Comparison of ENCODE assay signal across 11 mouse cellular contexts in genomic region chr12:21229076-21229918, GRCm38 (mm10). TPM values are rescaled to one million over a fixed set of nuclear protein-coding genes. Genes with fewer than 3 reads are reported as not detected.
A peak's percentile ranks its signal among the peaks of the same experiment; 100 is the strongest.
DNase-seq lines count a peak whose midpoint lies in the region; ATAC-seq lines count a peak whose summit lies in the region.
"Had no signal": no experiment of that assay in that cellular context is flagged by ENCODE, and none has a peak within 500 bp of the region (broad histone marks: within the 10 kb centered on the region; RNA-seq: fewer than 3 reads in every experiment).

No protein-coding gene starts in this region.

- ATAC-seq in forebrain, embryonic 12.5 days (ENCODE audit: low FRiP score) = peak; percentile 57
- no peak for ATAC-seq in hindbrain, embryonic 15.5 days (ENCODE audit: low FRiP score, low read depth)
- no peak for ATAC-seq in lung, embryonic 15.5 days (ENCODE audit: borderline replicate concordance, extremely low read depth, low FRiP score, low TSS enrichment)

- peaks cover 11% of the 10 kb centered on the region; the same call in 1 of the 2 replicates for H3K4me1 ChIP-seq in forebrain, embryonic 12.5 days
- H3K4me1 ChIP-seq in forebrain, embryonic 10.5 days = peaks cover 3% of the 10 kb centered on the region; the same call in 1 of the 2 replicates
- peaks cover 22% of the 10 kb centered on the region for H3K4me1 ChIP-seq in hindbrain, embryonic 15.5 days (replicated peaks)
- H3K4me1 ChIP-seq in lung, embryonic 15.5 days = peaks cover 17% of the 10 kb centered on the region

- H3K9ac ChIP-seq in forebrain, embryonic 12.5 days = no peak overlapping the region
- no peak overlapping the region for H3K9ac ChIP-seq in hindbrain, embryonic 15.5 days
- H3K9ac ChIP-seq in lung, embryonic 15.5 days = no peak overlapping the region

- H3K4me3 ChIP-seq in forebrain, embryonic 12.5 days (replicated peaks) = no peak overlapping the region
- no peak overlapping the region for H3K4me3 ChIP-seq in forebrain, embryonic 10.5 days
- H3K4me3 ChIP-seq in hindbrain, embryonic 15.5 days = no peak overlapping the region
- no peak overlapping the region for H3K4me3 ChIP-seq in lung, embryonic 15.5 days

- no peak for DNase-seq in forebrain, embryonic 10.5 days (ENCODE audit: extremely low spot score, low spot score)
- DNase-seq in 416B (ENCODE audit: low read depth) = peak; percentile 8
- DNase-seq in spleen, postnatal 14 days (ENCODE audit: low spot score in 2 of 2) = no peak
- DNase-seq in adrenal gland, postnatal 10 days = no peak
- no peak for DNase-seq in kidney, postnatal 36 days
- DNase-seq: cerebellum, postnatal 10 days; gastrocnemius, postnatal 25 days; kidney, adult 2 months had no signal

- H3K27me3 ChIP-seq in forebrain, embryonic 12.5 days = no peaks in the 10 kb centered on the region
- no peaks in the 10 kb centered on the region for H3K27me3 ChIP-seq in forebrain, embryonic 10.5 days (ENCODE audit: poor library complexity, severe bottlenecking)
- H3K27me3 ChIP-seq in hindbrain, embryonic 15.5 days = no peaks in the 10 kb centered on the region
- H3K27me3 ChIP-seq in lung, embryonic 15.5 days = no peaks in the 10 kb centered on the region

- no peaks in the 10 kb centered on the region for H3K9me3 ChIP-seq in forebrain, embryonic 12.5 days
- no peaks in the 10 kb centered on the region for H3K9me3 ChIP-seq in forebrain, embryonic 10.5 days
- no peaks in the 10 kb centered on the region for H3K9me3 ChIP-seq in hindbrain, embryonic 15.5 days
- no peaks in the 10 kb centered on the region for H3K9me3 ChIP-seq in lung, embryonic 15.5 days

- no peak overlapping the region; the same call in 1 of the 2 replicates for H3K27ac ChIP-seq in forebrain, embryonic 12.5 days
- H3K27ac ChIP-seq in forebrain, embryonic 10.5 days = no peak overlapping the region
- 0 out of 2 replicates have a peak overlapping the region, but pooled peaks have one; percentile 8 for H3K27ac ChIP-seq in hindbrain, embryonic 15.5 days (replicated peaks)
- H3K27ac ChIP-seq in lung, embryonic 15.5 days = peak overlapping the region; percentile 15; the same call in 1 of the 2 replicates

- 83% methylated on average over 17 of the region's 17 CpGs for WGBS in forebrain, embryonic 12.5 days
- 84% methylated on average over 17 of the region's 17 CpGs for whole genome bisulfite sequencing in forebrain, embryonic 10.5 days
- WGBS in hindbrain, embryonic 15.5 days = 59% methylated on average over 17 of the region's 17 CpGs
- 66% methylated on average over 17 of the region's 17 CpGs for WGBS in lung, embryonic 15.5 days

- peaks cover 58% of the 10 kb centered on the region for H3K36me3 ChIP-seq in forebrain, embryonic 12.5 days (replicated peaks)
- peaks cover 80% of the 10 kb centered on the region for H3K36me3 ChIP-seq in forebrain, embryonic 10.5 days (replicated peaks)
- H3K36me3 ChIP-seq in hindbrain, embryonic 15.5 days = peaks cover 34% of the 10 kb centered on the region
- H3K36me3 ChIP-seq in lung, embryonic 15.5 days = peaks cover 11% of the 10 kb centered on the region; the same call in 1 of the 2 replicates

- no peak overlapping the region for H3K4me2 ChIP-seq in forebrain, embryonic 12.5 days
- H3K4me2 ChIP-seq in hindbrain, embryonic 15.5 days = no peak overlapping the region
- no peak overlapping the region for H3K4me2 ChIP-seq in lung, embryonic 15.5 days

RNA-seq across cellular contexts. Expression of gene Cpsf3, which starts 55.9 kb away (rescaled TPM):
- polyA plus RNA-seq in forebrain, embryonic 12.5 days (2016; fragmentation: Nextera tagmentation; extraction: Ambion mirVana) = 124 and 130 TPM in 2 replicates
- 139 and 149 TPM in 2 replicates for polyA plus RNA-seq in forebrain, embryonic 10.5 days (2016; fragmentation: Nextera tagmentation; extraction: Ambion mirVana)
- polyA plus RNA-seq in hindbrain, embryonic 15.5 days (2015; fragmentation: Nextera tagmentation; extraction: Ambion mirVana) = 86.7 and 87.1 TPM in 2 replicates
- 106 and 111 TPM in 2 replicates for polyA plus RNA-seq in lung, embryonic 15.5 days (2015; fragmentation: Nextera tagmentation; extraction: Ambion mirVana)
- 10 to 100 TPM; 68.6 to 74.4 TPM for total RNA-seq in adrenal gland, postnatal 10 days (2021)

RNA-seq across cellular contexts. Expression of gene Itgb1bp1, which starts 56.8 kb away (rescaled TPM):
- polyA plus RNA-seq in forebrain, embryonic 12.5 days (2016; fragmentation: Nextera tagmentation; extraction: Ambion mirVana) = 37.2 and 39.2 TPM in 2 replicates
- polyA plus RNA-seq in forebrain, embryonic 10.5 days (2016; fragmentation: Nextera tagmentation; extraction: Ambion mirVana) = 38.7 and 44.2 TPM in 2 replicates
- polyA plus RNA-seq in hindbrain, embryonic 15.5 days (2015; fragmentation: Nextera tagmentation; extraction: Ambion mirVana) = 35.6 and 39.3 TPM in 2 replicates
- 46.0 and 54.7 TPM in 2 replicates for polyA plus RNA-seq in lung, embryonic 15.5 days (2015; fragmentation: Nextera tagmentation; extraction: Ambion mirVana)
- 10 to 100 TPM; 58.7 to 63.3 TPM for total RNA-seq in adrenal gland, postnatal 10 days (2021)

Comparison
In these comparisons a context has a peak if more than half of its experiments do, and no peak if none do; other contexts are left out.
1. H3K27ac ChIP-seq: peak in hindbrain, embryonic 15.5 days (single experiment) and lung, embryonic 15.5 days (single experiment); none in forebrain, embryonic 12.5 days (single experiment) and forebrain, embryonic 10.5 days (single experiment).